Mouse (Mus musculus) urinary bladder, adult 2 months (tissue): Measurements from ENCODE around the gene Ifrd2. TPM values are rescaled to one million over a fixed set of nuclear protein-coding genes. Genes with fewer than 3 reads are reported as not detected.

Source experiments
- DNase-seq: peaks from one replicate; pipeline ENCODE4 v3.0.0; 2022; ENCODE audit warnings: low spot score
- polyA plus RNA-seq: library from polyadenylated mRNA; depleted of rRNA; stranded (reverse); fragments of >200 nt; gene quantifications from 2 replicates; pipeline ENCODE4 v1.2.3, GENCODE M21; 2012

Ifrd2 gene
- polyA plus RNA-seq, 1 experiment: 36.0 TPM

DNA sequence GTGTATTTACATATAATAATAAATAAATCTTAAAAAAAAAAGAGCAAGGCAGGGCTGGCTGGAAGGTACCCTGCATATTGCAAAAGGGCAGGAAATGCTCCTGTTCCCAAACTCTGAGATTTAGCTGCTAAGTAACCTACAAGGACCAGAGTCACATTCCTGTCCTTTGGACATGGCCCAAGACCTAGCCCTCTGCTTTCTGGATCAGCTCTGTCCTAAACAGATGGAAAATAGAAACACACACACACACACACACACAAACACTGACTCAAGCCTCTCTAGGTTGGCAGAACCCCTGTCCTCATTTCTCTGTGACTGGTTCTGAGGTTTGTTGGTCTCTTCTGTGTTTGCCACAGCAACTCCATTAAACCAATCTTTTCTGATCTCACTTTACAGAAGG lies 33.5 kb downstream of the Ifrd2 start:
- DNase-seq: no peak

GRCm38 (mm10) chr9:107624539-107624938 lies 37.1 kb downstream of the Ifrd2 start:
- DNase-seq: no peak

DNA sequence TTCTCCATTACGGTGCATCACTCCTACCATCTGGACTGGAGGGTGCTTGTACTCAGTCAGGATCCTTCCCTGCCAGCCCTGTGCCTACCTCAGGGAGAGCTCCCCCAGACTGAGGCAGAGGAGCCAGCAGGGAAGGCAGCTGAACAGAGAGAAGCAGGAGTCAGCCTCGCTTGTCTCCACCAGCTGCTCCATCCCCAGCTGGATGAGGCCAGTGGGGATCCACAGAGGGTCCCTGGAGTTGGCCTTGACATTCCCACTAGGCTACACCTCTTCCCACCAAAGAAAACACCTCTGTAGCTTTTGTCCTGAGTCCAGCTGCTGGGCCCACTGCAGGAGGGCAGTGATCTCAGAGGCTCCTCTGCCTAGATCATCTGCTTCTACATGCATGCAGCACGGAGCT lies 37.5 kb downstream of the Ifrd2 start:
- DNase-seq: no peak

DNA sequence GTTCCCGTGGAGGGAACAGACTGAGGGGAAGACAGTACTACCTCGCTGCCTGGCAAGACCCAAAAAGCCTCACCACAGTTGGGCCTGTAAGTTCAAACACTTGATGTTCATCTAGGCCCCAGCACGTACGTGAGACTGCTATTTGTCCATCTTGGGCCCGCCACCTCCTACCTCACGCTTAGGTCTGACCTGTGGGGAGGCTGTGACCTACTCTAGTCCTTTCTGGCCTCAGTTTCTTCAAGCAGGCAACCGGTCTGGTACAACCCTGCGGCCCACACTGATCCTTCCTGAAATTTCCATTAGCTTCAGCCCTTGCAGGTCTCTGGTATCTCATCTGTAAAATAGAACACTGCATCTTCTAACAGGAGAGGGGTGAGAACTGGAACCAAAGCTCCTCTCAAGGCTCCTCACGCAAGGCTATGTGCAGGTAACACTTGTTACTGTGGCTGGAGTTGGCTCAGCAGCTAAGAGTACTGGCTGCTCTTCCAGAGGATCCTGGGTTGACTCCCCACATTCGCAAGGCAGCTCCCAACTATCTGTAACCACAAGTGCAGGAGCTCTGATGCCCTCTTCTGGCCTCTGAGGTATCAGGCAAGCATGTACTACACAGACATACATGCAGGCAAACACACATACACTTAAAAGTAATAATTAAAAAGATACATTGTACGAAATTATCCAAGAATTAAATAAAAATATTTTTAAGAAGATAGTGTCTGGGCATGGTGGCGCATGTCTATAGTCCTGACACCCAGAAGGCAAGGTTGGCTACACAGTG lies 38.1 kb downstream of the Ifrd2 start:
- DNase-seq: no peak

DNA sequence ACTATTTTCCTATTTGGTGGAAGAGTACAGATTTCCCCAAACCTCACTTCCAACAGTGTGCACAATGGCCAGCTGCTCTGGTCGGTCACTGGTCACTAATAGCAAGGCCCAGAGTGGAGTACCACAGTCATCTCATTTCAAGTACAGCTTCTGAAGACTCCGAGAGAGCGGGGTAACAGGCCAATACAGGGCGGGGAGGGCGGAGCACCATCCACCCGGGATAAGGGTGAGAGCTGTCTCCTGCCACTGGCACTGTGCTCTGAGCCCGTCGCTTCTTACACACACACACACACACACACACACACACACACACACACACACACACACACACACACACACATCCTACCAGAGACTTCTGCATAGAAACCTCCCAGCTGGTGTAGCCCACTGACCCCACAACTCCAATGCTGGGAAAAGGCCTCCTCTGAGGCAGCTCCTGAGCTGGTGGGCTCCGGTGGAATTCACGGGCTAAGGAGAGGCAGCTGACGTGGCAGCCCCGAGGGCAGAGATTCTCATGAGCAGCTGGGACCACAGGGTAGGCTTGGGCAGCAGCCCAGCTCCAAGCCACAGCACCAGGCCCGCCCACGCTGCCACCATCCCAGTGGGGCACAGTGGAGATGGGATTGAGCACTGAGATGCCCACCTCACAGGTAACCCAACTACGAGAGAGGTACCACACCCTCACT lies 38.9 kb downstream of the Ifrd2 start:
- no peak for DNase-seq

- DNase-seq: no peak
These were observed 39.4 kb downstream of the Ifrd2 start for GRCm38 (mm10) chr9:107626844-107627277.

DNA sequence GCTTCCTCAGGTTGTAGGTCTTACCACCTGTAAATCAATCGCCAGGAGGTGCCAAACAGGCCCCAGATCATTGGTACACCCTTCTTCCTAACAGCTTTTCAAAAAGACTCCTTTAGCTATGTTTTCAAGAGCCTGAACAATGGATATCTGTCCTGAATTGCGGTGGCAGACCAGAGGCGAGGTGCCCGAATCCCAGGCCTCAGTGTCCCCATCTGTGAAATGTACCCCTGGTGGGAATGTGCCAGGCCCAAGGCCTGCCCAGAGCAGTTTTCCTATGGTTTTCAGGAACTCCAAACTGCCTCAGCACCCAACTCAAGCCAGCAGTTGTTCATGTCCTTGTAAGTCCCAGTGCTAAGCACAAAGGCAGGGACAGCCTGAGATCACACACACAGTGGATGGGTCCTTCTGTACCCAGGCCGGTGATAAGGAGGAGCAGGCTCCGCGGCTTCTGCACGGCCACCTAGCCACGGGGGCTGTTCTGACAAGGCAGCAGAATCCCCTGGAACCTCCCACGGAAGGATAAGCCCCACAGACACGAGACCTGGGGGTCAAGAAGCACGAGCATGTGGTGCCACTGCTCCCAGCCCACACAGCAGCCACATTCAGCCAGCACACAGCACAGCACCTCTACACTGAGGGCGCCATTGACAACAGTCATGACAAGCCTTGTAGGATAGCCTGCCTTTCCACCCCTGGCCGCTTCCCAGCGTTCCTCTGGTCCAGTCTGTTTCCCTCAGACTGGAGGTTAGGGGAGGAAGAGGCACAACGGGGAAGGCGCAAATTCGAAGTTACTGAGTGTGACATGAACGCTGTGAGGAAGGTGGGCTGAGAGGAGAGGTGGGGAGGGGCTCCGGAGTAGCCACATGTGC lies 40.2 kb downstream of the Ifrd2 start:
- DNase-seq: no peak

GRCm38 (mm10) chr9:107628721-107629410 lies 41.4 kb downstream of the Ifrd2 start:
- no peak for DNase-seq

DNA sequence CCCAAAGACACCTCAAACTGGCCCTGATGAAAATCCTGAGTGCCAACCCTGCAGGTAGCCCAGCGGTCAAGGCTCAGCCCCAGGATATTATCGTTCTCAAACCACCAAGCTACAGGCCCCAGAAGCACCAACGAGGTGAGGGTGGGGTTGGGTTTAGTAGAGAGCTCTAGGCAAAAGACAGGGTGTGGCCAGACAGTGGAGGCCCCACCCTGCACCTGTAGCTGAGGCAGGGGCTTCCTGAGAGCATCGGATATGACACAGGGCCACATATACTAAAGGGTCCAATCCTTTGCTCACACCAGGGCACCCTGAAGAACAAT lies 41.9 kb downstream of the Ifrd2 start:
- no peak for DNase-seq

DNA sequence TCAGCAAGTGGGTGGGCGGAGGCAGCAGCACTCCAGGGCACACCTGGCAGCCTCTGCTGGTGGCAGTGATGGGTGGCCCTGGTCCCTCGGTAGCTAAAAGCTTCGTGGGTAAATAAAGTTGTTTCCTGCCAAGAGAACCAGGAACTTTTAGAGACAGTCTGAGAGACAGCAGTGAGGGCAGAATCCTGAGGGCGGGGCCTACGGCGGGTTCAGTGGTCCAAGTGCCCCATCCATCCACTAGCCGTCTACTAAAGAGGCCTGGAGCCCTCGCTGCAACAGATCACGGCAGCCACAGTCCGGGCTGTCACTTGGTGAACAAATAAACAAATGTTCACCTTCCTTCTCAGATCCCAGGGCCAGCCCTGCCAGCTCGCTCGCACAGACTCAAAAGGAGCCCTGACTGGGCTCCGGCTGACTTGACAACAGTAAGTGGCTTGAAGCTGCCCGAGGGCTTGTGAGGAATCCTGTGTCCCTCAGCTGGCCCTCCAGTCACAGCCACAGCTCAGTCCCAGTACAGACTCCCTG lies 42.5 kb downstream of the Ifrd2 start:
- DNase-seq: no peak

- no peak for DNase-seq
These were observed 43.1 kb downstream of the Ifrd2 start for GRCm38 (mm10) chr9:107630576-107630975.

- no peak for DNase-seq
These were observed 43.9 kb downstream of the Ifrd2 start for GRCm38 (mm10) chr9:107631311-107631826.

DNA sequence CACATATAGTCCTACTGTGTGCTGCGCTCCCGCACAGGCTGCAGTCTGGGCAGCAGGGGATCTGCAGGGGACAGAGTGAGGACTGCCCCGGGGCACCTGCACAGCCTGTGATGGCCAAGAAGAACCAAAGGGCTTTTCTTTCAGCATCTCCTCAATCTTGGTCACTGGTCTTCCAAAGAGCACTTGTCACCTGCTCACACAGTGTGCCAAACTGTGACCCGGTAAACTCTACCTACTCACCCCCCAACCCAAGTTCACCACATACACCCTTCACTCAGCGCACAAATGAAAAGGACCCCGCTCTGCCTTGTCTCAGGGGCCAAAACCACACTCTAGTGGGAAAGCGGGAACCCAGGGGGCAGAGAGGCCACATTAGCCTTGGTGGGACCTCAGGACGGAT lies 44.4 kb downstream of the Ifrd2 start:
- DNase-seq: no peak

DNA sequence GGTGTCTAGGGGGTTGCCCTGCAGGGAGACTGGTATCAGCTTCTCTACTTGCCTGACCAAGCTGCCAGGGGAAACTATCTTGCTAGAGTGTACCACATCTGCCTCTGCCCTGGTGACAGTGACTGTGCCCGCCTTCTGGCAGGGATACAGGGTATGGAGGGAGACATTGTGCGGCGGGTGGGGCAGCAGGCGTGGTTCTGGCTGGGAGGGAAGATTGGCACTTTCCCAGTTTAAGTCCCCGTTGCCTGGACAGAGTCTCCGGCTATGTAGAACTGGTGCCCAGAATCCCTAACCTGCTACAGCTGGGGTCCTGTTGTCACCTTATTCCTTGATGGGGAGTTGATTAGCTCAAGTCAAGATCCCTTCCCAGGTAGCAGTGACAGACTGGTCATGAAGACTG lies 45.0 kb downstream of the Ifrd2 start:
- DNase-seq: no peak

DNA sequence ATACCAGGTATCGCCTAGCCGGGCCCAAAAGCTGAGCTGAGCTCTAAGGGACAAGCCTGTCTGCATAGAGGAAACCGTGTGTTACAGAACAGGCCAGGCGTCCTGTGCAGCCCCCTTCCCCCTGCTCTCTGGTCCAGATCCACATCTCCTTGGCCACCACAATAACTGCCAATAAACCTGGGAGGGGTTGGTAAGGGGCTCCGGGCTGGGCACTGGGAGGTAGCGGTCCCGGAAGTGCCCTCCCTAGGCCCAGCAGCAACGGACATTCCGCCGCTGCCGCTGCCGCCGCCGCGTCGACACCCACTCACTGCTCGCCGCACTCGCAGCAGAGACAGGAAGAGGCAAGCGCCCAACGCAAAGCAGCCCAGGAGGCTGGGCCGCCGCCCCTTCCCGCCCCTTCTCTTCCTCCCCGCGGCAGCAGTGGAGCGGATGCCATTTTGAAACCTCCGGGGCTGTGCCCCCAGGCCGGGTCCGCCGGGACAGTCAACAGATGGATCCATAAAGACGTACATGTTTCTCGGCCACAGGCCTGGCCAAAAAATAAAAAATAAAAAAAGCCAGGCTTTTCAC lies 45.7 kb downstream of the Ifrd2 start:
- peak; percentile 71 for DNase-seq

DNA sequence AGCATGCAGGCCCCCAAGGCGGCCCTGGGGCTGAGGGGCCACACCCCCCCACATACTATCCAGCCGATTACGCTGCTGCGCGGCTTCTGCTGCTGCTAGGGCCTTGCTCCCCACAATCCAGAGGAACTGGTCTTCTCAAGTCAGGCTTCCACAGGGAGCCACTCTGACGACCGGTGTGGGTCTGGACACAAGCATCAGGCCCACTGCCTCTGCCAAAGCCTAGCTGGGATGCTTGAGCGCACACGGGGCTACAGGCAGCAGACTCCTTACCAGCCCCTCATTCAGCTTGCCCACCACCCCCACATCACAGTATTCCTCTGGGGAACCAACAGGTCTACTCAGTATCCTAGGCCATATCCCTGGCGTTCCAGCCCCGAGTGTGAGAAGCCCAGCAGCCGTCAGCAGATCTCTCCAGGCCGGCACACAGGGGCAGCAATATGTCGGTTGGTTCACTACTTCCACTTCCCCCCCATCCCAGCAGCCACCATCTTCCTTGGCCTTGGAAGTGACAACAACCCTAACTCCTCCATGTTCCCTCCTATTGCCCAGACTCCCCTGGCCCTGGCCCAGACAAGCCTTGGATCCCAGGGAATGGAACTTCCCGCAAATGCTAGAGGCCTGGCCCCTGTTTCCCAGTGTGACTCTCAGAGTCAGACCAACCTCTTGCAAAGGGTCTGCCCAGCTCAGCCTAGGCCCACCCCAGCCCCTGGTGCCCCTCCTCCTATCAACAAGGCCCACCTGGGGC lies 46.4 kb downstream of the Ifrd2 start:
- no peak for DNase-seq

DNA sequence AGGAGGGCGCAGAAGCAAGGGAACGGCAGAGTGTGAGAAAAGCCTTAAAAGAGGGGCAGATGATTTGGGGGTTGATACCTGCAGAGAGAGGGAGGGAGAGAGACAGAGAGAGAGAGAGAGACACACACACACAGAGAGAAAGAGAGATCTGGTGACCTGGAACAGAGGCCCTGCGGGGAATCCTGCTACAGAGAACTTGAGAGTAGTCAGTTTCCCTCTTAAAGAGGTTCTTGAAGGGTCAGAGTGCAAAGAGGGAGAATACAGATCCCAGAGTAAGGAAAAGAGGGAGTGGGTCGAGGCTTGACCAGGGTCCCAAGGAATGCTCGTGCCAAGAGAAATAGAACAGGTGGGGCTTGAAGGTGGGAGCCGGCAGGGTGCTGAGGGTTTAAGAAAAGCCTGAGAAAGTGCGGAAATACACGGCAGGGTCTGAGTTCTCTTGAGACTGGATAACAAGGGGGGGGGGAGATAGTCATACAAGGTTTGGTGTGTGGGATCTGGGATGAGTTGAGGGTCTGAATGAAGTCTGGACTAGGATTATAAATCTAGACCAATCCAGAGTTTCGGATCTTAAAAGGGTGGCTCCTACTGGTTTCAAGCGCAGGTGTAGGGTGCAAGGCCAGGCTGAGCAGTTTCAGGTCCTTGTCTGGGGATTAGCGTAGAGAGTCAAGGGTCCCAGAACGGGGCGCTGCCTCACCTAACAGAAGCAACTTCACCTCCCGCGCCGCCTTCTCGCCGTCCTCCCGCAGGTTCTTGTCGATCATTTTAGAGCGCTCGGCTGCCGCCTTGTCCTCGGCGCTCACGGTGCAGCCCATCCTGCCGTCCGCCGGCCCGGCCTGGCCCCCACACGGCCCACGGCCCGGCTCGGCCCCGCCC lies 47.2 kb downstream of the Ifrd2 start:
- DNase-seq: no peak

DNA sequence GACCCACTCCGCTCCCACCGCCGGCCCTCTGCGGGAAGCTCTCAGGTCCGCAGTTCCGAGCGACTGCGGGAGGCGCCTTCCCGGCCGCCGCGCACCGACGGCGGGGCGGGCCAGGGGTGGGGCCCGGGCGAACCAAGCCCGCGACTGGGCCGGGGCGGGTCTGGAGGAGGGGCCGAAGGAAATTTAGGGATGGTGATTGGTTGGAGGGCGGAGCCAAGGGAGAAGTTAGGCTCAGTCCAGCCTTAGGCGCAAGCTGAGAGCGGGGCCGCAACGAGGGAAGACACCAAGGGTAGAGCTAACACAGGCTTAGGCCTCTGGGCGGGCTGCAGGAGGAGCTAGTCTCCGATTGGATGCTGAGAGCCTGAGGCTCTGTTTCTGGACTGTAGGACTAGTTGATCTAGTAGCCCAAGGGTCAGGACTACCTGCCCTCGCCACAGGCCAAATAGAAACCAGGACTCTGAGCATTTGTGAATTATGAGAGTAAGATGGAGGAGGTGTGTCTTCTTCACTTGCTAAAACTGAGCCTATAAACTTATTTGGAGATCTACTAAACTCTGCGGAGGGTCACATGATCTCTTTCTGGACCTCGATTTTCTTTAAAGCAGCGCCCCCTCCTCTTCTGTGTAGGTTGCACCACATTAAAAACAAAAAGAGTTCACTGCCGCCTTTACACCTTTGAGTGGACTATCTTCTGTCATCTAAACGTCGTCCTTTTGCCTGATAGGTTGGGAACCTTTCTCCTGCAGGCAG lies 48.0 kb downstream of the Ifrd2 start, which contains the start of gene Gnai2:
TSS of gene Gnai2 (minus strand) at position 89 of the 750 bp plus-strand sequence.
- DNase-seq: peak; percentile 90

DNA sequence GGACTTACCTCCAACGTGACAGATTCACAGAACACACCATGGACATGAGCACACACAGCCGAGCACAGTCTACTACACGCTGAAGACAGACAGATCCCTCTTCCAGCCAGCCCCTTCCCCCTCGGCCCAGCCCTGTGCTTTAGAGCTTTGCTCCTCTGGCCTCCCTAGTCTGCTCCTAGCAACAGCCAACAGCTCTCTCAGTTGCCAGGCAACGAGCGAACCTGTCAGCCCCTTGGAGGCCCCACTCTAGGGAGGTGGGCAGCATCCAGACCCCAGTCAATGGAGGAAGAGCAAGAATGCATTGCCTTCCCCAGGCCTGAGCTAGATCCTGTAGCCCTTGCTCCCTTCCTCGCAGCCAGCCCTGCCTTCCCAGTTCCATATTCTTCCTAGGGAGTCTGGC lies 49.6 kb downstream of the Ifrd2 start:
- DNase-seq: no peak
